Mouse (Mus musculus) brain, embryonic 14.5 days (tissue): ENCODE measurements around the gene Krtap4-16.
"Not testable (repeated sequence)": the region's sequence is repeated elsewhere in the genome, so short reads cannot be mapped to it uniquely, and the experiment has no call there.

Source experiments
- CTCF ChIP-seq: fragments of 200-500 bp; IDR thresholded peaks from 2 replicates; pipeline ENCODE4 v1.5.1; 2012; ENCODE audit warnings: inconsistent platforms, mild to moderate bottlenecking, moderate library complexity, borderline replicate concordance; ENCODE audit not compliant: insufficient read depth, insufficient read length; ENCODE audit errors: extremely low read depth
- POLR2A ChIP-seq: fragments of 200-500 bp; IDR thresholded peaks from 2 replicates; pipeline ENCODE4 v1.6.1; 2012; ENCODE audit warnings: mild to moderate bottlenecking, inconsistent platforms, borderline replicate concordance; ENCODE audit not compliant: poor library complexity, insufficient read depth, insufficient read length, severe bottlenecking; ENCODE audit errors: extremely low read depth

GRCm38 (mm10) chr11:99809792-99810191 lies 41.6 kb downstream of the Krtap4-16 start, which contains the start of gene Krtap4-13:
- not testable (repeated sequence) for TF ChIP-seq CTCF, POLR2A
